Mouse (Mus musculus) thymus, postnatal 36 days (tissue): ENCODE measurements around the gene Tc2n.
"Not testable (repeated sequence)": the region's sequence is repeated elsewhere in the genome, so short reads cannot be mapped to it uniquely, and the experiment has no call there.

Experiments used
- DNase-seq, 2 experiments: peaks; one replicate each; pipeline ENCODE4 v3.0.0; 2022; ENCODE audit warnings: mixed read lengths in 2 of 2

Gene Tc2n

DNA sequence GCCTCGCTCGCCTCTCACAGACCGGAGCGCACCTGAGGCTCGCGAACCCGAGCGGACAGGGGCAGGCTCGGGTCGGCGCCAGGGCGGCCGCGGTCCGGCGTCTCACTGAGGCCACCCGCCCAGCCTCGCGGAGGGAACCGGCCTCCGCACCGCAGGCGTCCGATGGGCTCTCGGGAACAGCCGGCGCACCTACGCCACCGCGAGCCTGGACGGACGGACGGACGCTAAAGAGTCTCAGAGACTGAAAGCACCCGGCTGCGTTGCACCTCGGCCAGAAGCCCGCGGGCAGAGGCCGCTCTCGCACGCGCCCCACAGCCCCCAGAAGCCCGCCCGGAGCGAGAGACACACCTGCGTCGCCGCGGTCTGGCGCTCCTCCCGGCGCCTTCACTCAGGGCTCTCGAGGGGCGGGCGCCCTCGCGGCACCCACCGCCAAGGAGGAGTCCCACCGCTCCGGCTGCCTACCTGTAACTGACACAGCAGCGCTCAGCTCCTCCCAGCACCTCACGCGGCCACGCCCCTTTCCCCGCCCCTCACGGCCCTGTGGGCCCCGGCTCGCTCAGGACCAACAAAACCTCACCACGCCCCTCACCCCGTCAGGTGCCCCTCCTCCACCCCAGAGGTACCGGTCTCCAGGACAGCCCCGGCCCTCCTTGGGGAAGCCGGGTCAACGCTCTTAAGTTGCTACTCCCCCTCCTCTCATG is at the start of gene Tc2n:
Gene Tc2n (minus strand): TSS at position 470 of the 701 bp plus-strand sequence.
- DNase-seq, result peak; percentile 64 to 76

GRCm38 (mm10) chr12:101767306-101768053 is 49.2 kb upstream of the Tc2n start:
- no peak for DNase-seq

GRCm38 (mm10) chr12:101766228-101766852 is 48.0 kb upstream of the Tc2n start:
- DNase-seq, result no peak

DNA sequence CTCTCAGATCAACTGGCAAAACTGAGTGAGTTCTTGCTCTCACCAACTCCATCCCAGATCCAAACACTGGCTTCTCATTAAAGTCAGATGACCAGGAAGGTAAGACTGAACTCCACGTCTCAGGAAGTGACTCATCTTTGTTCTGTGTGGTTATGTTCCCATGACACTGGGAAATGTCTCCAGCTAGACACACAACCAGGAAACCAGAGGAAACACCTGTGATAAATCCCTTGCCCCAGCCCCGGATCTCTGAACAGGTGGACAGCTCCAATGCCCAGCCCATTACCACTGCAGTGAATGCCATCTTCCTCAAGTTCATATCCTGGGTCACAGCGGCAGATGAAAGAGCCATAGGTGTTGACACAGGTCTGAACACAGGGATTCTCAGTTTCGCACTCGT is 46.5 kb upstream of the Tc2n start:
- no peak for DNase-seq

- no peak for DNase-seq
Observed at GRCm38 (mm10) chr12:101763065-101763464, 44.7 kb upstream of the Tc2n start.

- DNase-seq, result no peak
Observed at GRCm38 (mm10) chr12:101762054-101762453, 43.7 kb upstream of the Tc2n start.

GRCm38 (mm10) chr12:101759440-101760045 is 41.2 kb upstream of the Tc2n start:
- DNase-seq, result no peak

DNA sequence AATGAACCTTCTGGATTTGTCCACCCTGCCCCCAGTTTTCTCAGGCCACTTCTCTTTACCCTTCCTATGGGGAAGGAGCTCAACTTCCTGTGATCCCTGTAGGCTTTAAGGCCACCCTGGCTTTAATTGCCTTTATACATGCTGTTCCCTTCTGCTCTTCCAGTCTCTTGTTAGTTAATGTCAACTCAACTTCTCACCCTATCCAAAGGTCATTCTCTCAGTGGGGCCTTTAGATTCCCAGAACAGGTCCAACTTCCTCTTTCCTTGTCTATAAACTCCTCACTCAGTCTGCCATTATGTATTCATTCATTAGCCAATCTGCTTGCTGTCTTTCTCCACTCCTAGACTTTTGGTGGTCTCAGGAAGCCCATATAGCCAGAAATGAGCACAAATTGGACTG is 40.4 kb upstream of the Tc2n start:
- DNase-seq, result no peak

GRCm38 (mm10) chr12:101742375-101742774 is 24.1 kb upstream of the Tc2n start:
- DNase-seq, result no peak

- no peak for DNase-seq
Observed at GRCm38 (mm10) chr12:101740486-101740885, 22.2 kb upstream of the Tc2n start.

DNA sequence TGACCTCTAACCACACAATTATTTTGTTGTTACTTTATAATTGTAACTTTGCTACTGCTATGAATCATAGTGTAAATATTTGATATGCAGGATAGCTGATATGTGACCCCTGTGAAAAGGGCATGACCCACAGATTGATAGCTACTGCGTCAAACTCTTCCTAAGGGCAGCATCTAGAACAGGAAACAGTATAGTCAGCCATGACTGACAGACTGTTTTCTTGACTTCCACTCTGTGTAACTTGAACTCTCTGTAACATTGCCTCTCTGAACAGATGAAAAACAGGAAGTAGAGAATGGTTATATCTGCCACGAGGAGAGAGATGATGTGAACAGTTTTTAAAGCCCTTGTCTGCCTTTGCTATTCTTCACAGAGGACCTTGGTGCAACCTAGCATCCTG is 21.7 kb upstream of the Tc2n start:
- DNase-seq, result no peak

GRCm38 (mm10) chr12:101718755-101719150 is 430 bp upstream of the Tc2n start:
- DNase-seq, result peak in 1 of 2 experiments; percentile 4

GRCm38 (mm10) chr12:101699176-101699575 is 19.1 kb downstream of the Tc2n start:
- DNase-seq, result no peak

GRCm38 (mm10) chr12:101696521-101696920 is 21.8 kb downstream of the Tc2n start:
- no peak for DNase-seq

- DNase-seq, result no peak
Observed at GRCm38 (mm10) chr12:101680538-101680937, 37.8 kb downstream of the Tc2n start.

DNA sequence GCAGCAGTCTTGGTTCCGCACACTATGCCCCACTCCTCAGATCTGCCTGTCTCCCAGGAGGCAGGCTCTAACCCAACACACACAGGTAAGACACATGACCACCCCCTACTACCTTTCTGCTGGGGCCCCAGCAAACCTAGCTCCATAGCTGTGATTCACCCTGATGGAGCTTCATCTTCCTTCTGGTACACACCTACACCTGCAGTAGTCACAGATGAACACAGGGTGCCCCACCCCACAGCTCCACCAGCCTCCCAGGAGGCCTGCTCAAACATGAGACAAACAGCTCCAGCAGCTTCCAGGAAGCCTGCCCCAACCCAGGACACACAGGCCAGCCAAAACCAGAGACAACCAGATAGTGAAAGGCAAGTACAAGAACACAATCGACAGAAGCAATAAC is 50.8 kb downstream of the Tc2n start:
- no peak for DNase-seq

DNA sequence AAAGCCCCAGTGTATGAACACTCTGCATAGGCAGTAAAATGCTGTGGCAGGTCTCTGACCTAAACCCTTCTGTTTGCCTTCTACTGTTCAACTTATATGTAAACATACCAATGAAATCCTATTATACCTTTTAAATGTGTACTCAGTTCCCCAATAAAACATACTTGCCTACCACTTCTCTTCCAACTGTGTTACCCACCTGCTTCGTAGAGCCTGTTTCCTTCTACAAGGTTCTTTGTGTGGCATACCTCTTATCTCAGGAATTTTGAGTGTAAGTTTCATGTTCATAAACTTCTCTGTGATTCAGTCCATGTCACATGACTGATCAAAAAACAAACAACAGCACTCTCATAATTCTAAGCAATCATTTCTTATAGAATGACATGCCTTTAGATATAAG is 85.2 kb downstream of the Tc2n start:
- no peak for DNase-seq

DNA sequence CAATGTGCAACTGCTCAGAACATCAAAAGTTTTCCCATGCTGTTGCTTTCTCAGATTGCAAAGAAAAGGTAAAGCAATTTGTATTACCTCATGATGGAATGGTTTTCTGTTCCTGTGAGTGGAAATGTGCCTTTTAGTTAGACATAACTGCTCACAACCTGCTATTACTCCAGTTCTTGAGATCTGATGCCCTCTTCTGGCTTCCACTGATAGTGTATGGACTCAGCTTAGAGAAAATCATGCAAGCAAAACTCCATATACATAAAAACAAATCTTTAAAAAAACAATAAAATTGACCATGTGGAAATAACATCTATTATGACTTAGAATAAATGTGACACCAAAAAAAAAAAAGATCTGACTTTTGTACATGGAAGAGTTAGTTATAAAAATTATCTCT is 111.7 kb downstream of the Tc2n start:
- DNase-seq, result not testable (repeated sequence)
